Mouse (Mus musculus) intestine, postnatal 0 days (tissue): ENCODE data around the gene Agk. TPM values are rescaled to one million over a fixed set of nuclear protein-coding genes. Genes with fewer than 3 reads are reported as not detected.

Experiments
- ATAC-seq: fragments of 200-750 bp; cut with Nextera tagmentation; 2 replicates; pipeline ENCODE4 v1.8.0; 2017; ENCODE audit warnings: mild to moderate bottlenecking, moderate TSS enrichment, moderate library complexity
- H3K27ac ChIP-seq: fragments of 300-500 bp; sonication (generic); 2 replicates; pipeline ENCODE4 v1.5.1; 2014; ENCODE audit warnings: mild to moderate bottlenecking, low read depth, low read length, moderate library complexity
- H3K27me3 ChIP-seq: fragments of 300-500 bp; sonication (generic); replicated peaks from 2 replicates; pipeline ENCODE4 v1.6.1; 2014; ENCODE audit warnings: low read length, mixed read lengths; ENCODE audit not compliant: control insufficient read depth, insufficient read depth
- H3K36me3 ChIP-seq: fragments of 300-500 bp; sonication (generic); 2 replicates; pipeline ENCODE4 v1.6.1; 2014; ENCODE audit warnings: mild to moderate bottlenecking, moderate library complexity; ENCODE audit not compliant: control insufficient read depth, insufficient read depth
- H3K4me1 ChIP-seq: fragments of 300-500 bp; sonication (generic); replicated peaks from 2 replicates; pipeline ENCODE4 v1.6.1; 2014; ENCODE audit warnings: antibody characterized with exemption, low read length, mixed read lengths; ENCODE audit not compliant: control insufficient read depth, insufficient read depth
- H3K4me2 ChIP-seq: fragments of 300-500 bp; sonication (generic); replicated peaks from 2 replicates; pipeline ENCODE4 v1.6.1; 2014; ENCODE audit warnings: low read depth, mild to moderate bottlenecking, moderate library complexity
- H3K4me3 ChIP-seq: fragments of 300-500 bp; sonication (generic); 2 replicates; pipeline ENCODE4 v1.5.1; 2014; ENCODE audit warnings: low read depth, low read length
- H3K9ac ChIP-seq: fragments of 300-500 bp; sonication (generic); 2 replicates; pipeline ENCODE4 v1.6.1; 2014; ENCODE audit warnings: mild to moderate bottlenecking, low read depth, low read length
- H3K9me3 ChIP-seq: fragments of 300-500 bp; sonication (generic); 2 replicates; pipeline ENCODE4 v1.6.1; 2016; ENCODE audit warnings: mixed run types; ENCODE audit not compliant: control insufficient read depth
- CTCF ChIP-seq: sonication (generic); IDR thresholded peaks from 2 replicates; pipeline ENCODE4 v1.5.1; 2016; ENCODE audit warnings: low read depth, mild to moderate bottlenecking, control low read depth, antibody characterized with exemption, moderate library complexity
- WGBS: fragments of 180-500 bp; shearing (Covaris S2); extraction: QIAGEN DNeasy Blood & Tissue Kit; methylation state at CpG from one replicate; pipeline ENCODE4 v1.1.7; 2014; 5-methylcytosine and 5-hydroxymethylcytosine counted together
- polyA plus RNA-seq: library from polyadenylated mRNA; unstranded; fragments of >200 nt; fragmentation: Nextera tagmentation; extraction: Ambion mirVana; gene quantifications from 2 replicates; pipeline ENCODE4 v1.2.1, GENCODE M21; 2015

The Agk gene
- polyA plus RNA-seq, 1 experiment from 2014 or later, result 10.9 TPM

DNA sequence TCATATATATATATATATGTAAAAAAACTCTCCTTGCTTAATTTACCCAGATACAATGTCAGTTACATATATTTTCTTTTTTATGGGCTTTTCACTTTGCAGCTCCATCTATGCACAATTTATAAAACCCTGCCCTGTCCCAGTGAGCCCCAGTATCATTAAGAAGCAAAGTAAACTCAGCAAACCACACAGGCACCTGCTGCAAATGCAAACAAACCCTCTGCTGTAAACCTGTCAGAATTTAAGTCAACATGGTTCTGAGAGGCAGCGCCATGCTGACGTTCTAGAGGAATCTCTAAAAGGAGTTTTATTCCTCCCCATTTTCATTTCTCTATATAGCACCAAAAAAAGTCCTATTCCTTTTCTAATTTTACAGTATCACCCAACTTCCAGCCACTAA, 77.1 kb downstream of the Agk start:
- Histone ChIP-seq H3K9ac (no peak overlapping the region), H3K27me3 (no peaks in the 10 kb centered on the region), H3K9me3 (no peaks in the 10 kb centered on the region), H3K27ac (no peak overlapping the region), H3K36me3 (peaks cover 31% of the 10 kb centered on the region), H3K4me3 (no peak overlapping the region), H3K4me2 (no peak overlapping the region), H3K4me1 (no peaks in the 10 kb centered on the region)
- TF ChIP-seq CTCF, result no peak
- 36% methylated on average over 2 of the region's 2 CpGs for WGBS
- ATAC-seq, result no peak

DNA sequence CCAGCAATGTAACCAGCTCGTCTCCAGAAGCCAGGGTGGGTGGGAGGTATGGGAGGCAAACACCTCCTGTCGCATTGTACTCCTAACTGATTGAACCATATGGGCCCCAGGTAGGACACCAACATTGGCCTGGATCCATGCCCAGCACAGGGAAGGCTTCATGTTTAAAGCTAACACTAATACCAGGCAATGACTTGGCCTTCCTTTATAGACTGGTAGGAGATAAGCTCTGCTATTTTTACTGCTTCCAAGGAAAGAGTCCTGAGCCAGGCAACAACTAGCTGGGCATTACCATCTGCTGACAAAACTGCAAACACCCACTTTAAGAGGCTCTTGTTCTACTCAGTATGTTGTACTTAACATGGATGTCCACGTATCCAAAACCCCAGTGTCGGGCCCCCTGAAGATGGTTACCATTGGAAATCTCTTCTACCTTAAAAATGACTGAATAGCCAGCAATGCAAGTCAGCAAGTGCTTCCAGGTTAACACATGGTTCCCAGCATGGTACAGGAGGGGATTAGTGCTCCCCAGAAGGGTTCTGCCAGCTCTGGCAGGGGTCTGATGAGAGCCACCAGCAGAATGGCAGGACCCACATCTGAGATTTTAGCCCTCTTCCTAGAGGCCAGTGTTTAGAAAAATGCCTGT, 78.8 kb downstream of the Agk start:
- no peaks in the 10 kb centered on the region for H3K9me3 ChIP-seq
- 81% methylated on average over 4 of the region's 4 CpGs for WGBS
- peak overlapping the region; percentile 46 for H3K27ac ChIP-seq
- H3K9ac ChIP-seq, result no peak overlapping the region
- H3K36me3 ChIP-seq, result peaks cover 35% of the 10 kb centered on the region
- no peaks in the 10 kb centered on the region for H3K4me1 ChIP-seq
- ATAC-seq, result peak; percentile 52; the same call in 1 of the 2 replicates
- H3K4me3 ChIP-seq, result no peak overlapping the region
- no peak overlapping the region for H3K4me2 ChIP-seq
- H3K27me3 ChIP-seq, result no peaks in the 10 kb centered on the region
- no peak for TF ChIP-seq CTCF

DNA sequence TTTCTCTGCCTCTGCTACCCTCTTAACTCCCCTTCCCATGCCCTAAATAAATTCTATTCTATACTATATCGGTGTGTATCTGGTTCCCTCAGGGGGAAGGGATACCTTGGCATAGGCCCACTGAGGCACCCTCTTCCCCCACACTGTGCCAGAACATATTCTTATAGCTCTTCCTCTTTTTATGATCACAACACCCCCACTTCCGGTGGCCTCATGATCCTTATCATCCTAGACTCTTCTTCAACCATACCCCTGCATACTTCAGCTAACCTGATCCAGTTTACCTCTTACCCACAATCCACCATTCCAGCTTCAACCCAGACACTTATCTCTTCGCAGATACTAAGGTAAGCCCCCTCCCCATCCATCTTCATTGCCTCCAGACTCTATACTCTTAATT, 86.1 kb downstream of the Agk start:
- Histone ChIP-seq H3K4me2 (no peak overlapping the region), H3K4me3 (no peak overlapping the region), H3K4me1 (no peaks in the 10 kb centered on the region), H3K9me3 (no peaks in the 10 kb centered on the region), H3K27ac (no peak overlapping the region), H3K36me3 (peaks cover 25% of the 10 kb centered on the region), H3K9ac (no peak overlapping the region), H3K27me3 (no peaks in the 10 kb centered on the region)
- no peak for TF ChIP-seq CTCF
- 87% methylated on average over 3 of the region's 3 CpGs for WGBS
- no peak for ATAC-seq

DNA sequence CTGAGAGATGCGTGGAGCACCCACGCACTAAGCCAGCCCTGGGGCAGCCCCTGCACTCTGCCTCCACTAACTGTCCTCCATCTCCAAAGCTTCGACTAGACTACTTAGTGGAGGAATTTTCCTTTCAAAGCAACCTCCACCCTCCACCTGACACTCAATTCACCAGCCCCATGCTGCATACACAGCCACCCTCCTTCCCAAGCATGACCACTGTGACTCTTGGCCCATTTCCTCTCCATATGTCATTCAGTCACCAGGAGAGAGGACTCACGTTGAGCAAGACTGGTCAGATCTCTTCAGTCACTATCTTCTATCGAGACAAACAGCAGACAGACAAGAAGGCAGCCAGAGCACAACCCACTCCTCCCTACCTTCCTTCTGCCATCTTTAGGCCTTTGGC, 88.1 kb downstream of the Agk start:
- H3K36me3 ChIP-seq, result peaks cover 12% of the 10 kb centered on the region
- WGBS, result 76% methylated on average over 5 of the region's 5 CpGs
- H3K9me3 ChIP-seq, result no peaks in the 10 kb centered on the region
- H3K4me1 ChIP-seq, result no peaks in the 10 kb centered on the region
- H3K9ac ChIP-seq, result no peak overlapping the region
- 0 out of 2 replicates have a peak, but pooled peaks have one; percentile 33 for ATAC-seq
- H3K4me2 ChIP-seq, result no peak overlapping the region
- H3K27ac ChIP-seq, result no peak overlapping the region
- TF ChIP-seq CTCF, result no peak
- no peak overlapping the region for H3K4me3 ChIP-seq
- no peaks in the 10 kb centered on the region for H3K27me3 ChIP-seq

DNA sequence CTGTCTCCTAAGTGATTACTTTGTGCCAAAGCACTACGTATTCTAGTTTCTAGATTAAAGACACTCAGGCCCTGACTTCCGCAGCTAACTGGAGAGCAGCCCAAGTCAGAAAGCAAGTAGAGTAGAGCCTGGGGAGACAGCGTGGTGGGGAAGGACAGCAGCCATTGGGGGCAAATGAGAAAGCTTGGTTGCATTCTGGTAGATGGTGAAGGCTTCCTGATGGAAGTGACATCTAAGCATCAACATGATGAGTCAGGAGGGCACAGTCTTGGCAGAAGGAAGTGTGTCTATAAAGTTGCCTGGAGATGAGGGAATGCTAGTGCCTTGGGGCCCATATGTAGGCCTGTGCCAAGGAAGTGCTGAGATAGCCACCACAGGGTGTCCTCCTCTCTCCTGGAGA, 88.6 kb downstream of the Agk start:
- TF ChIP-seq CTCF, result no peak
- Histone ChIP-seq H3K9ac (no peak overlapping the region), H3K4me3 (no peak overlapping the region), H3K4me1 (no peaks in the 10 kb centered on the region), H3K27ac (no peak overlapping the region), H3K36me3 (peaks cover 7% of the 10 kb centered on the region), H3K9me3 (no peaks in the 10 kb centered on the region), H3K27me3 (no peaks in the 10 kb centered on the region), H3K4me2 (no peak overlapping the region)
- no peak for ATAC-seq
- WGBS, result 98% methylated on average over 3 of the region's 3 CpGs

DNA sequence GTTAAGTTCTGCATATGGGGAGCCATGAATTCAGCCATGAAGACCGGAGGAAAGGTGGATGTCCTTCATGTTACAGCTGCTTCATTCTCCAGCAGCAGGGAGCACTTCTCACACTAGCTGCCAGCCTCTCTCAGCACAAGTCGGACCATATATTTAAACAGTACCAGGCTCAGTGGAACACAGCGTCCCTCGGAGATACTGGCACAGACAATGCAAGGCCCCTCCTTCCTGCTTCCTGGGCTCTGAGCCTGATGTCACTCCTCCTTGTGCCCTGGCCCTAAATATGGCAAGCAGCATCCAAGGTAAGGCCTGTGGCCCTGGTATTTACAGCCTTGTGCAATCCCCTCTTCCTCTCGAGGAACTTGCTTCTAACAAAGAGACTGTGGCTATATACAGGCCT, 90.8 kb downstream of the Agk start:
- Histone ChIP-seq H3K27me3 (no peaks in the 10 kb centered on the region), H3K9me3 (no peaks in the 10 kb centered on the region), H3K4me2 (no peak overlapping the region), H3K9ac (no peak overlapping the region), H3K36me3 (no peaks in the 10 kb centered on the region; the same call in 1 of the 2 replicates), H3K27ac (no peak overlapping the region), H3K4me1 (no peaks in the 10 kb centered on the region), H3K4me3 (no peak overlapping the region)
- 71% methylated on average over 5 of the region's 5 CpGs for WGBS
- TF ChIP-seq CTCF, result no peak
- no peak for ATAC-seq
